Mouse (Mus musculus) heart, embryonic 10.5 days (tissue): Measurements from ENCODE around the gene Plekhn1. TPM values are rescaled to one million over a fixed set of nuclear protein-coding genes. Genes with fewer than 3 reads are reported as not detected.

ENCODE experiments used
- DNase-seq: peaks from one replicate; pipeline ENCODE4 v3.0.0-alpha.2; 2017; ENCODE audit warnings: low spot score
- H3K27ac ChIP-seq: fragments of 300-500 bp; sonication (generic); 2 replicates; pipeline ENCODE4 v1.5.1; 2016; ENCODE audit warnings: mild to moderate bottlenecking
- H3K27me3 ChIP-seq: fragments of 300-500 bp; sonication (generic); 2 replicates; pipeline ENCODE4 v1.6.1; 2016; ENCODE audit warnings: mild to moderate bottlenecking; ENCODE audit not compliant: poor library complexity, insufficient read depth, severe bottlenecking
- H3K36me3 ChIP-seq: fragments of 300-500 bp; sonication (generic); 2 replicates; pipeline ENCODE4 v1.6.1; 2016; ENCODE audit warnings: mild to moderate bottlenecking, moderate library complexity
- H3K4me1 ChIP-seq: fragments of 300-500 bp; sonication (generic); 2 replicates; pipeline ENCODE4 v1.6.1; 2016; ENCODE audit warnings: mild to moderate bottlenecking
- H3K4me3 ChIP-seq: fragments of 300-500 bp; sonication (generic); 2 replicates; pipeline ENCODE4 v1.5.1; 2016; ENCODE audit warnings: mild to moderate bottlenecking, moderate library complexity
- H3K9me3 ChIP-seq: fragments of 300-500 bp; sonication (generic); 2 replicates; pipeline ENCODE4 v1.6.1; 2016; ENCODE audit warnings: mild to moderate bottlenecking, moderate library complexity
- WGBS: fragments of 180-500 bp; shearing (Covaris S2); methylation state at CpG from one replicate; pipeline ENCODE4 v1.1.7; 2016; 5-methylcytosine and 5-hydroxymethylcytosine counted together
- polyA plus RNA-seq: library from polyadenylated mRNA; unstranded; fragments of >200 nt; fragmentation: Nextera tagmentation; extraction: Ambion mirVana; gene quantifications from 2 replicates; pipeline ENCODE4 v1.2.1, GENCODE M21; 2016

Plekhn1 gene
- 15.2 and 15.9 TPM in 2 replicates for polyA plus RNA-seq

GRCm38 (mm10) chr4:156234701-156235213 lies at the start of gene Plekhn1:
Gene Plekhn1, minus strand, starts transcription at chr4:156234857.
- H3K36me3 ChIP-seq: peaks cover 62% of the 10 kb centered on the region
- H3K27ac ChIP-seq: peak within 1 kb of the TSS; percentile 93
- H3K9me3 ChIP-seq: no peaks in the 10 kb centered on the region
- peaks cover 20% of the 10 kb centered on the region for H3K4me1 ChIP-seq
- WGBS: under 1% methylated on average over 48 of the region's 48 CpGs
- peaks cover 7% of the 10 kb centered on the region; the same call in 1 of the 2 replicates for H3K27me3 ChIP-seq
- peak; percentile 89 for DNase-seq
- H3K4me3 ChIP-seq: peak within 1 kb of the TSS; percentile 89

GRCm38 (mm10) chr4:156255078-156255839 lies 20.6 kb upstream of the Plekhn1 start, which contains the start of gene Samd11:
Gene Samd11, minus strand, starts transcription at chr4:156255657.
- Histone ChIP-seq H3K27me3 (peaks cover 41% of the 10 kb centered on the region), H3K4me3 (peak within 1 kb of the TSS; percentile 40), H3K4me1 (peaks cover 23% of the 10 kb centered on the region), H3K9me3 (no peaks in the 10 kb centered on the region), H3K36me3 (no peaks in the 10 kb centered on the region), H3K27ac (peak within 1 kb of the TSS; percentile 43; the same call in 1 of the 2 replicates)
- WGBS: 3% methylated on average over 26 of the region's 26 CpGs
- DNase-seq: no peak

GRCm38 (mm10) chr4:156254361-156255077 lies 19.9 kb upstream of the Plekhn1 start:
- Histone ChIP-seq H3K36me3 (peaks cover under 1% of the 10 kb centered on the region; the same call in 1 of the 2 replicates), H3K27me3 (peaks cover 41% of the 10 kb centered on the region), H3K4me1 (peaks cover 29% of the 10 kb centered on the region), H3K9me3 (no peaks in the 10 kb centered on the region), H3K4me3 (peak overlapping the region; percentile 40), H3K27ac (peak overlapping the region; percentile 43; the same call in 1 of the 2 replicates)
- WGBS: 2% methylated on average over 30 of the region's 30 CpGs
- no peak for DNase-seq

- peak; percentile 91 for DNase-seq
- Histone ChIP-seq H3K27me3 (peaks cover 41% of the 10 kb centered on the region), H3K4me1 (peaks cover 40% of the 10 kb centered on the region), H3K36me3 (peaks cover 15% of the 10 kb centered on the region), H3K9me3 (no peaks in the 10 kb centered on the region), H3K4me3 (no peak overlapping the region; the same call in 1 of the 2 replicates), H3K27ac (no peak overlapping the region)
- 34% methylated on average over 7 of the region's 7 CpGs for WGBS
Measured at GRCm38 (mm10) chr4:156253043-156253442, 18.4 kb upstream of the Plekhn1 start.

GRCm38 (mm10) chr4:156252619-156253018 lies 18.0 kb upstream of the Plekhn1 start:
- H3K4me3 ChIP-seq: no peak overlapping the region

GRCm38 (mm10) chr4:156252140-156252539 lies 17.5 kb upstream of the Plekhn1 start:
- no peak for DNase-seq
- Histone ChIP-seq H3K4me3 (no peak overlapping the region), H3K9me3 (no peaks in the 10 kb centered on the region), H3K27ac (no peak overlapping the region), H3K4me1 (peaks cover 40% of the 10 kb centered on the region), H3K27me3 (peaks cover 41% of the 10 kb centered on the region), H3K36me3 (peaks cover 24% of the 10 kb centered on the region)
- WGBS: 37% methylated on average over 7 of the region's 7 CpGs

More at GRCm38 (mm10) chr4:156252619-156253018, 18.0 kb upstream of the Plekhn1 start:
- Histone ChIP-seq H3K4me1 (peaks cover 40% of the 10 kb centered on the region), H3K27me3 (peaks cover 41% of the 10 kb centered on the region), H3K36me3 (peaks cover 19% of the 10 kb centered on the region), H3K9me3 (no peaks in the 10 kb centered on the region), H3K27ac (no peak overlapping the region)
- DNase-seq: no peak
- 47% methylated on average over 3 of the region's 3 CpGs for WGBS

GRCm38 (mm10) chr4:156251081-156251480 lies 16.4 kb upstream of the Plekhn1 start:
- DNase-seq: no peak
- WGBS: 75% methylated on average over 8 of the region's 8 CpGs
- Histone ChIP-seq H3K27ac (no peak overlapping the region), H3K9me3 (no peaks in the 10 kb centered on the region), H3K36me3 (peaks cover 34% of the 10 kb centered on the region), H3K27me3 (peaks cover 41% of the 10 kb centered on the region), H3K4me3 (no peak overlapping the region), H3K4me1 (peaks cover 40% of the 10 kb centered on the region)

- Histone ChIP-seq H3K27ac (no peak overlapping the region), H3K9me3 (no peaks in the 10 kb centered on the region), H3K36me3 (peaks cover 48% of the 10 kb centered on the region), H3K4me1 (peaks cover 28% of the 10 kb centered on the region), H3K4me3 (no peak overlapping the region), H3K27me3 (peaks cover 29% of the 10 kb centered on the region)
- no peak for DNase-seq
- 63% methylated on average over 11 of the region's 11 CpGs for WGBS
Measured at GRCm38 (mm10) chr4:156249567-156249966, 14.9 kb upstream of the Plekhn1 start.

GRCm38 (mm10) chr4:156236651-156237447 lies 2.2 kb upstream of the Plekhn1 start:
- H3K27me3 ChIP-seq: no peaks in the 10 kb centered on the region
- 0 out of 2 replicates have a peak overlapping the region, but pooled peaks have one; percentile 42 for H3K27ac ChIP-seq
- peaks cover 62% of the 10 kb centered on the region for H3K36me3 ChIP-seq
- peak overlapping the region; percentile 89 for H3K4me3 ChIP-seq
- peaks cover 20% of the 10 kb centered on the region for H3K4me1 ChIP-seq
- DNase-seq: no peak
- no peaks in the 10 kb centered on the region for H3K9me3 ChIP-seq
- WGBS: 25% methylated on average over 58 of the region's 60 CpGs

GRCm38 (mm10) chr4:156235808-156236533 lies 1.3 kb upstream of the Plekhn1 start, which contains the start of gene Noc2l:
Gene Noc2l, plus strand, starts transcription at chr4:156236010.
- Histone ChIP-seq H3K4me1 (peaks cover 20% of the 10 kb centered on the region), H3K36me3 (peaks cover 62% of the 10 kb centered on the region), H3K4me3 (peak within 1 kb of the TSS; percentile 89), H3K9me3 (no peaks in the 10 kb centered on the region), H3K27ac (peak within 1 kb of the TSS; percentile 93), H3K27me3 (no peaks in the 10 kb centered on the region)
- peak; percentile 96 for DNase-seq
- WGBS: under 1% methylated on average over 90 of the region's 90 CpGs

- H3K4me3 ChIP-seq: peak overlapping the region; percentile 89
- peak overlapping the region; percentile 93 for H3K27ac ChIP-seq
- whole genome bisulfite sequencing: 1% methylated on average over 15 of the region's 15 CpGs
- H3K9me3 ChIP-seq: no peaks in the 10 kb centered on the region
- no peak for DNase-seq
- H3K27me3 ChIP-seq: peaks cover 4% of the 10 kb centered on the region; the same call in 1 of the 2 replicates
- H3K4me1 ChIP-seq: peaks cover 20% of the 10 kb centered on the region
- peaks cover 62% of the 10 kb centered on the region for H3K36me3 ChIP-seq
Measured at GRCm38 (mm10) chr4:156235360-156235770, 708 bp upstream of the Plekhn1 start.
